Mouse (Mus musculus): ENCODE results near the gene Slc22a14.

DNA sequence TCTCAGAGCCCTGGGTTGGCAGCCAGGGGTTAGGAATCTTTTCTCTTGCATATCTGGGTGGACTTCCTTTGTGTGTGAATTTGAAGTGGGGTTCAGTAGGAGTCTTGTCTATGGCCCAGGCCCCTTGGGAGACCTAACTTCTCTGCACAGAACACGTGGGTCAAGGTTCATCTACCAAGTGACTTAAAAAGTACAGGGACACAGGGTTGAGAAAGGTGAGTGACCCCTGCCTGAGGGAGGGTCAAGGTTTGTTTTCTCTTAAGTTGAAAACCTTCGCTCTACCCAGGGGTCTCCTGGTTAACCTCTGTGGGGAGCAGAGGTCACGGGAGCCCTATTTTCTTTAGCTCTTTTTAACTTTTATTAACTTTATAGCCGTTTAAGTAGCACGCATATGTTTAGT is 44.5 kb upstream of the Slc22a14 start:
- TF ChIP-seq E2F4 (IDR thresholded peaks at IDR 0.05; ENCODE audit: insufficient read depth) (no peak), TCF3 (IDR thresholded peaks at IDR 0.05; ENCODE audit: insufficient read length, low read depth) (no peak), POLR2A (IDR thresholded peaks at IDR 0.05; ENCODE audit: insufficient read length, low read depth) (no peak), MYOD1 (IDR thresholded peaks at IDR 0.05; ENCODE audit: control insufficient read depth in 1 of 3, insufficient read length in 2 of 3, low read depth in 2 of 3) (no peak), MAX (IDR thresholded peaks at IDR 0.05; ENCODE audit: low read depth) (no peak), CEBPB (IDR thresholded peaks at IDR 0.05; ENCODE audit: insufficient read depth, poor library complexity, severe bottlenecking) (no peak), USF1 (IDR thresholded peaks at IDR 0.05; ENCODE audit: low read depth) (no peak), MYOG (IDR thresholded peaks at IDR 0.05; ENCODE audit: control insufficient read depth in 1 of 3, insufficient read depth in 1 of 3, insufficient read length in 2 of 3, low read depth in 2 of 3) (no peak), POLR2AphosphoS2 (IDR thresholded peaks at IDR 0.05; ENCODE audit: insufficient read length, low read depth) (no peak), REST (IDR thresholded peaks at IDR 0.05; ENCODE audit: insufficient read depth, insufficient read length) (no peak), SRF (IDR thresholded peaks at IDR 0.05; ENCODE audit: control insufficient read depth, insufficient read length, low read depth) (no peak), TCF12 (IDR thresholded peaks at IDR 0.05; ENCODE audit: insufficient read depth, poor library complexity, severe bottlenecking) (no peak)

Measured in myocyte (in vitro differentiated cells).